Mouse (Mus musculus) heart, embryonic 12.5 days (tissue): ENCODE measurements at regions not wholly inside any gene's neighbourhood (a gene's known extent, or its start where the extent isn't known, plus 50 kb on each side); places are given as distances from the start of the nearest gene placed in this dataset.

Source experiments
- ATAC-seq: fragments of 200-750 bp; cut with Nextera tagmentation; 2 replicates; pipeline ENCODE4 v1.8.0; 2017; ENCODE audit warnings: moderate TSS enrichment, moderate library complexity; ENCODE audit not compliant: insufficient number of reproducible peaks, low FRiP score
- H3K27ac ChIP-seq: fragments of 300-500 bp; sonication (generic); 2 replicates; pipeline ENCODE4 v1.5.1; 2016; ENCODE audit warnings: mild to moderate bottlenecking, moderate library complexity; ENCODE audit not compliant: poor library complexity, severe bottlenecking
- H3K27me3 ChIP-seq: fragments of 300-500 bp; sonication (generic); replicated peaks from 2 replicates; pipeline ENCODE4 v1.6.1; 2016; ENCODE audit warnings: mild to moderate bottlenecking, moderate library complexity
- H3K36me3 ChIP-seq: fragments of 300-500 bp; sonication (generic); 2 replicates; pipeline ENCODE4 v1.6.1; 2016; ENCODE audit warnings: mild to moderate bottlenecking, moderate library complexity
- H3K4me1 ChIP-seq: fragments of 300-500 bp; sonication (generic); replicated peaks from 2 replicates; pipeline ENCODE4 v1.6.1; 2016; ENCODE audit warnings: mild to moderate bottlenecking
- H3K4me2 ChIP-seq: fragments of 300-500 bp; sonication (generic); 2 replicates; pipeline ENCODE4 v1.6.1; 2016; ENCODE audit warnings: mild to moderate bottlenecking, moderate library complexity
- H3K4me3 ChIP-seq: fragments of 300-500 bp; sonication (generic); 2 replicates; pipeline ENCODE4 v1.5.1; 2016; ENCODE audit warnings: mild to moderate bottlenecking
- H3K9ac ChIP-seq: fragments of 300-500 bp; sonication (generic); 2 replicates; pipeline ENCODE4 v1.6.1; 2016; ENCODE audit warnings: mild to moderate bottlenecking, moderate library complexity
- H3K9me3 ChIP-seq: fragments of 300-500 bp; sonication (generic); replicated peaks from 2 replicates; pipeline ENCODE4 v1.6.1; 2016; ENCODE audit warnings: mild to moderate bottlenecking, moderate library complexity
- WGBS: fragments of 180-500 bp; shearing (Covaris S2); methylation state at CpG from one replicate; pipeline ENCODE4 v1.1.7; 2016; 5-methylcytosine and 5-hydroxymethylcytosine counted together

- Histone ChIP-seq H3K4me3 (no peak overlapping the region), H3K4me1 (no peaks in the 10 kb centered on the region), H3K36me3 (no peaks in the 10 kb centered on the region), H3K9me3 (no peaks in the 10 kb centered on the region), H3K9ac (no peak overlapping the region), H3K4me2 (no peak overlapping the region), H3K27me3 (no peaks in the 10 kb centered on the region), H3K27ac (no peak overlapping the region)
- ATAC-seq, result no peak
Observed at GRCm38 (mm10) chr3:65002578-65002977, 106.6 kb upstream of the Kcnab1 start.

GRCm38 (mm10) chr3:65006127-65006526, 103.1 kb upstream of the Kcnab1 start:
- Histone ChIP-seq H3K9me3 (no peaks in the 10 kb centered on the region), H3K4me1 (no peaks in the 10 kb centered on the region), H3K4me3 (no peak overlapping the region), H3K27me3 (no peaks in the 10 kb centered on the region), H3K27ac (no peak overlapping the region), H3K9ac (no peak overlapping the region), H3K36me3 (no peaks in the 10 kb centered on the region), H3K4me2 (no peak overlapping the region)
- ATAC-seq, result no peak
- WGBS, result 77% methylated on average over 1 of the region's 1 CpGs

- no peaks in the 10 kb centered on the region for H3K4me1 ChIP-seq
- no peak overlapping the region for H3K9ac ChIP-seq
- H3K27me3 ChIP-seq, result no peaks in the 10 kb centered on the region
- H3K36me3 ChIP-seq, result no peaks in the 10 kb centered on the region
- no peak overlapping the region for H3K4me3 ChIP-seq
- WGBS, result 52% methylated on average over 3 of the region's 3 CpGs
- H3K9me3 ChIP-seq, result no peaks in the 10 kb centered on the region
- H3K4me2 ChIP-seq, result no peak overlapping the region
- no peak overlapping the region for H3K27ac ChIP-seq
- ATAC-seq, result no peak
Observed at GRCm38 (mm10) chr3:65006565-65006964, 102.6 kb upstream of the Kcnab1 start.

- H3K9ac ChIP-seq, result no peak overlapping the region
- no peak overlapping the region for H3K27ac ChIP-seq
Observed at GRCm38 (mm10) chr3:65023876-65024275, 85.3 kb upstream of the Kcnab1 start.

GRCm38 (mm10) chr3:65037626-65038025, 71.6 kb upstream of the Kcnab1 start:
- H3K9ac ChIP-seq, result no peak overlapping the region
- H3K27me3 ChIP-seq, result no peaks in the 10 kb centered on the region
- 41% methylated on average over 2 of the region's 2 CpGs for WGBS
- H3K4me1 ChIP-seq, result no peaks in the 10 kb centered on the region
- H3K4me2 ChIP-seq, result no peak overlapping the region
- H3K9me3 ChIP-seq, result no peaks in the 10 kb centered on the region
- no peak for ATAC-seq
- no peak overlapping the region for H3K27ac ChIP-seq
- H3K36me3 ChIP-seq, result no peaks in the 10 kb centered on the region
- H3K4me3 ChIP-seq, result no peak overlapping the region

More at GRCm38 (mm10) chr3:65023876-65024275, 85.3 kb upstream of the Kcnab1 start:
- Histone ChIP-seq H3K4me2 (no peak overlapping the region), H3K4me1 (no peaks in the 10 kb centered on the region), H3K27me3 (no peaks in the 10 kb centered on the region), H3K4me3 (no peak overlapping the region), H3K36me3 (no peaks in the 10 kb centered on the region), H3K9me3 (no peaks in the 10 kb centered on the region)
- WGBS, result 53% methylated on average over 2 of the region's 2 CpGs
- ATAC-seq, result no peak

DNA sequence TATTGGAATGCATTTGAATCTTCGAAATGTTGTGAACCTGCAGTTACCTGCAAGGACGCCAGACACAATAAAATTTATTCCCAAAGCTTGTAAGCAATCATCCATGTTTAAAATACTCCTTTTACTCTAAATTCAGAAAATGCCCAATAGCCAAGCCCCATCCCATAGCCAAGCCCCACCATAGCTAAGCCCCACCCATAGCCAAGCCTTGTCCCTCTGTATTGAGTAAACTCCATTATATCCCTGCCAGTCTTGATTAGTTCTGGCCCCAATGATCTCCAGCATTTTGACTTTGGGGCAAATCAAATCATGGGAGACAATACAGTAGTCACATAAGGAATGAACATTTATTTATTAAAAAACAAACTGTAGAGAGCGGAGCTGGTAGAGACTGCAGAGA, 61.3 kb upstream of the Kcnab1 start:
- H3K27me3 ChIP-seq, result no peaks in the 10 kb centered on the region
- no peak overlapping the region for H3K27ac ChIP-seq
- no peak for ATAC-seq
- no peak overlapping the region for H3K4me3 ChIP-seq
- no peaks in the 10 kb centered on the region for H3K36me3 ChIP-seq
- 82% methylated on average over 3 of the region's 3 CpGs for WGBS
- H3K4me2 ChIP-seq, result no peak overlapping the region
- no peak overlapping the region for H3K9ac ChIP-seq
- no peaks in the 10 kb centered on the region for H3K4me1 ChIP-seq
- no peaks in the 10 kb centered on the region for H3K9me3 ChIP-seq

DNA sequence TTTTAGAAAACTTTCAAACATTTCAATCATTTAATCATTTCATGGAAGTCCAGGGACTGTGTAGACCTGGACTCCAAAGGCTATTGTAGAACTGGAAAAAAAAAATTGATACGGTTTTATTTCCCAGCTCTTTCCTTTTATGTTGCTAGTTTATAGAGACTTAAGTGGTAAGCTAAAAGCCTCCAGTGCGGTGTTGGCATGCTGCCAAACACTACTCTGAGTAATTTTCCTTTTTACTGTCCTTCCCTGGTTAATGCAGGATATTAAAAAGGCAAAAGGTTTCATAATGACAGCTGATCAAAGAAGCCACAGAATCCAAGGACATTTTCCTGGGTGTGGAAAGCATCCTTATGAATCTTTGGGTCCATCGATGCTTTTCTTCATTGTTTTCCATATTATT, 53.8 kb upstream of the Kcnab1 start:
- ATAC-seq, result no peak
- H3K9ac ChIP-seq, result no peak overlapping the region
- WGBS, result 59% methylated on average over 3 of the region's 3 CpGs
- no peak overlapping the region for H3K4me3 ChIP-seq
- no peak overlapping the region for H3K27ac ChIP-seq
- no peaks in the 10 kb centered on the region for H3K27me3 ChIP-seq
- no peaks in the 10 kb centered on the region for H3K9me3 ChIP-seq
- H3K36me3 ChIP-seq, result no peaks in the 10 kb centered on the region
- no peaks in the 10 kb centered on the region for H3K4me1 ChIP-seq
- H3K4me2 ChIP-seq, result no peak overlapping the region
